Mouse (Mus musculus): ENCODE results near the gene Neo1.

GRCm38 (mm10) chr9:58891840-58892640 is 144.2 kb downstream of the Neo1 start:
- TF ChIP-seq CTCF (IDR thresholded peaks at IDR 0.05; ENCODE audit: borderline replicate concordance, control insufficient read depth, extremely low read depth, insufficient read depth, low read length, poor library complexity) (no peak), POLR2A (IDR thresholded peaks at IDR 0.05; ENCODE audit: control insufficient read depth, extremely low read depth, insufficient read depth, low read length, poor library complexity) (no peak)
